Mouse (Mus musculus) adrenal gland (tissue): ENCODE data around the gene Itga5.

Source experiments
- intact Hi-C: fragments of 180-260 bp; cut with DNase I; formaldehyde crosslinking; loops from one replicate; pipeline ENCODE4 v1.15.1; 2025

Gene Itga5

GRCm38 (mm10) chr15:103365471-103366375 lies 840 bp downstream of the Itga5 start:
- intact Hi-C loops: no loop called here

DNA sequence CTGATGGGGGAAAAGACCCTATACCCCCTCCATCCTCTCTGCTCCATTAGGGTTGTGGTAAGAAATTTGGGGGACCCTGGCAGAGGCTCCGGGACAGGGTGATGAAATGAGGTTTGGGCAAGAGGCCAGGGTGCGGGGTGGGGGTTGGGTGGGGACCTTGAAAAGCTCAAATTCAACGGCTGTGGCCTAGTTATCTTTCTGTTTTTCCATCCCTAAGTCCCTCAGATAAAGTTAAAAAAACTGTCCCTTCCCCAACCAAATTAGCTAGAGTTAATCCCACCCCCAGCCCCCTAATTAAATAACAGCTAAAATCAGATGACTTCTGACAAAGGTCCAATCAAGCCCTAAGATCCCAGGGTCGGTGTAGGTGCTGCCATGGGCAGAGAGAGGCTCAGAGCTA lies 1.8 kb downstream of the Itga5 start:
- intact Hi-C loops: no loop called here

DNA sequence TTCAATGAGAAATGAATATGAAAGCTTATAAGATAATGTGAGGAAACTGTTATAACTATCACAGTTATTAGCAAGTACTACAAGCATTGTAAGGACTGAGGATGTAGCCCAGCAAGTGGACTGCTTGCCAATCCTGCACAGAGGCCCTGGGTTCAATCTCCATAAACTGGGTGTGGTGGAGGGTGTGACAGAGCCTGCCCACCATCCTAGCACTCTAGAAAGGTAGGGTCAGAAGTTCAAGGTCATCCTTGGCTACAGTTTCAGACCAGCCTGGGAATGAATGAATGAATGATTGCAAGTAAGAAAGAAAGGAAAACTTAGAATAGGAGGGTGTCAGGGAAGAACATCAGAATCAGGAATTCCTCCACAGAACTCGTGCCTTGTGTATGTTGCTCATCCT lies 2.8 kb downstream of the Itga5 start:
- intact Hi-C loops: no loop called here

DNA sequence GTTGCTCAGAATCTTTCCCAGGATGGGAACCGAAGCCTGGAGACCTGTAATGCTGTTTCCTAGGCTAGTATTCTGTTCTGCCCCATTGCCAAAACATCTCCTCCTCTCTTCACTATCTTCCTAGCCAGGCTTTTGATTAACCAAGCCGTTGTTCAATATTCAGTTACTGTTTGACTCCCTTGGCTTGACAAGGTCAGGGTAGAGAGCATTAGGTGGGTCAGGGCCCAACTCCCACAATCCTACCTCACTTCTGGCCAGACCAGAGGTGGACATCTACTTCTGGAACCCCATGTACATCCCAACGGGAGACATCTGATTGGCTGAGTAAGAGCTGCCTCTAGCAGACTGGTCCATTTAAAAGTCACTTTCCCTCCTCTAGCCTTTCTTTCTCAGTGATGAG lies 3.6 kb downstream of the Itga5 start:
- intact Hi-C loops: no loop called here

DNA sequence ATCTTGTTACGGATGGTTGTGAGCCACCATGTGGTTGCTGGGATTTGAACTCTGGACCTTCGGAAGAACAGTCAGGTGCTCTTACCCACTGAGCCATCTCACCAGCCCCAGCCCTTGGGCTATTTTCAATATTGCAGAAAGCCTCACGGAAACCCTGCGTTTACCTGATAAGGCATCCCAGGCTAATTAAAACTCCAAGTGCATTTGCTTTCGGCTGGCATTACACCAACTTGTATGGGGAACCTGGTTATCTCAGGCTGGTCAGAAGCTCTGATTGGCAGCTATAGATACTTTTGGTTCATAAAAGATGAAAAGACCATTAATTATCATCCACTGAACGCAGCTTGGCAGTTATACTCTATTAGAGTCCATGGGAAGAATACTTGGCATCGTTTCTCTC lies 4.2 kb downstream of the Itga5 start:
- intact Hi-C loops: no loop called here

DNA sequence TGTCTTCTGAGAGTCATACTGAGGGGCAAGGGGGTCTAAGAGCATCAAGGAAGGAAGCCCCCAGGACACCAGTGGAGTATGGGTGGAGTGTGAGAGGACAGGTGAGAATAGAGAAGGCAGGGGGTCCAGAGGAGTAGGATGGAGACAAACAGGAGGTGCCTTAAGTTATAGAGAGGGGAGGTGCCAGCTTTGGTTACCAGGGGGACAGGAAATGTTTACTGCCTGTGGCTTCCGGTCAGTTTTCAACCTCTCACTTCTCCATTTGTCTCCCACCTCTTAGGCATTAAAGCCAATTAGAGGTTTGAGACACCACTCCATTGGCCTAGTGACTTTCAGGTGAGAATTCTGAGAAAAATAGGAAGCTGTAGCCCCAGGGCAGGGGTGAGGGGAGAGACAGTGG lies 5.3 kb downstream of the Itga5 start:
- intact Hi-C loops: no loop called here

DNA sequence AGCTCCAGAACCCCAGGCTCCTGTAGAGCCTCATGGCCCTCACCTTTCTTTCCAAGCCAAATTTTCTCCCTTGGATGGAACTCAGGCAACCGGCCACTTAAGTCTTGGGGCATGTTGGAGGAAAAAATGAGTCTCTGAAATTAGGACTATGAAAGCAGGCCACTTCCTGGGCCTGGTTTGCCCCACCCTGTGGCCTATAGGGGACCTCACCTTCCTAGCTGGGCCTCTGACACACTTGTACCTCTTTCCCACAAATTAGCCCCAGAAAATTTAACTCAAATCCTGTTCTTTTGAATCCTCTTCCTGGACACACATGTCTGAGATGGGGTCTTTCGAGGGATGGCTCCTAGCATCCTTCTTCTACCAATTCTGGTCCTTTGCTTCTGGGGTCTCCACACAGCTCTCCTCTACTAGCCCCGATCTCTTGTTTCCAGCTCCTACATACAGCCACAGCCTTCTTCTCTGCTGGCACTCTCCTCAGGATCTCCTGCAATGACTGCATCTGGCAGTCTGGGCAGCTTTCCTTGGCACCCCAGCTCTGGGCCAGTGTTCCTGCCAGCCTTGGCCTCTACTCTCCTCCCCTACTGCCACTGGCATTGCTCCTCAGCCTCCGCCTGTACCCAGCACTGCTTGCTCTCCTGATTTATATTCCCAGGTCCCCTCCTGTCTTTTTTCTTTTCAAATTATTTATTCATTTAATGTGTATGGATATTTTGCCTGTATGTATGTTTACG lies 6.5 kb downstream of the Itga5 start:
- intact Hi-C loops: no loop called here

DNA sequence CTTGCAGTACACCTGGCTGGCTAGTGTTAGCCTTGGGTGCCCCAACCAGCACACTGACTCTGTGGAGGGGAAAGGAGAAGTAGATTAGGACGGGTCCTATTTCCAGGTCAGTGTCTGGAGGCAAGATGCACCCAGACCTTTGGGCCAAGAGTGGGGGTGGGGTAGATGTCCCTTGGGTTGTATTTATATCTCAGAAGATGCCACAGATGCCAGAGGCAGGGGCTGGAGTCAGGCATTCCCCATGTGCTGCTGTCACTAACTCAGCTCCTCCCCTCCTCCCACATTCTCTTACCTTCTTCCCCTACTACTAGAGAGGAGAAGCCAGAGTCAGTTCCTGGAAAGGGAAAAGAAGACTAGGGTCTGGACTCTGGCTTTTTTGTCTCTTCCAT lies 7.4 kb downstream of the Itga5 start:
- intact Hi-C loops: no loop called here

DNA sequence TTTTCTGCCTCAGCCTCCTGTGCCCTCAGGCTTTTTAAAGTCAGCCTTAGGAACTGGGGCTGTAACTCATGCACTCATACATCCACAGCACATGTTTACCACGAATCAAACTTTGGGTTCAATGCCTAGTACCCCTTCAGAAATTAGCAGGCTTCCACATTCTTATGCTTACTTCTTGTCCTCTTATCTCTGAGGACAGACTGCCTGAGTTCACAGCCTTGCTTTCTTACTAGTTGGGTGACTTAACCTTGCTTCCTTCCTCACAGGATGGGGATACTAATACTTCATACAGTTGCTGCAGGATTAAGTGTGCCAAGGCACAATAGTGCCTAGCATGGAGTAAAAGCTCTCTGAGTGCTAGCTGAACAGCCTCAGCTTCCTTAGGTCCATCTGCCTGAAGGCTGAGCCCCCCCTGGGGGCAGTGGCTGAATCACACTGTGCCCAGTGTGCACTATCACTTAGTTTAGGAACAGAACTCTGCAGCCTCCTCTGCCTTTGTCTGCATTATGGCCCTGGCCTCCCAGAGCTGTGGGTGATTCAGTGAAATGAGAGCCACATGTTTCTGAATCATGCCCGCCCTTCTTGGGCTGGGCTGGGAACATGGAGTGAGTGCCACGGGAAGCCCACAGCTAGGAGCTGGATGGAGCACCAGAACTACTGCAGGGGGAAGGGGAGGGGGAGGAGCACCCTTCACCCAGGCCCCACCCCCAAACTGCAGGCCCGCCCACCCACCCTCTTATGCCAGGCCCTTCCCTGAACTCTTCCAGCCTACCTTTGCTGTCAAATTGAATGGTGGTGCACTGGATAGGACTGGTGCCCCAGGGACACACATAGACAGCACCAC lies 8.1 kb downstream of the Itga5 start:
- intact Hi-C loops: no loop called here

- intact Hi-C loops: no loop called here
These were observed 8.7 kb downstream of the Itga5 start for GRCm38 (mm10) chr15:103357817-103358216.

- intact Hi-C loops: no loop called here
These were observed 10.4 kb downstream of the Itga5 start for GRCm38 (mm10) chr15:103356130-103356529.

DNA sequence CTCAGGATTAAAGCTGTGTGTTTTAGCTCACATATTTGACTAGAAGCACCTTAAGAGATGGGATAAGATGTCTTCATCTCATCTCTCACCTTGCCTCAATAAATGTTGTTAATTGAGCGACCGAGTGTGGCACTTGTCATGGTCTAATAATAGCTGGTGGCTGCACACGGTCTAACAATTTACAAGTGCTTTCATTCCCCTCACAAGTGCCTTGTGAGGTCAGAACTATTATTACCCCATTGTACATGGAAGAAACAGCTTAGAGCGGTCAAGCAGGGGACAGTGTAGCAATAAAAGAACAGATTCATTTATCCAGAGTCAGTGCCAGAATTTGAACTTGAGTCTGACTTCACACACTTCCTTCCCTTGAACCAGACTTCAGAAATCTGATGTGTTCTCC lies 11.1 kb downstream of the Itga5 start:
- intact Hi-C loops: no loop called here

GRCm38 (mm10) chr15:103354690-103355089 lies 11.9 kb downstream of the Itga5 start:
- intact Hi-C loops: no loop called here

GRCm38 (mm10) chr15:103353511-103354256 lies 12.9 kb downstream of the Itga5 start:
- intact Hi-C loops: no loop called here

DNA sequence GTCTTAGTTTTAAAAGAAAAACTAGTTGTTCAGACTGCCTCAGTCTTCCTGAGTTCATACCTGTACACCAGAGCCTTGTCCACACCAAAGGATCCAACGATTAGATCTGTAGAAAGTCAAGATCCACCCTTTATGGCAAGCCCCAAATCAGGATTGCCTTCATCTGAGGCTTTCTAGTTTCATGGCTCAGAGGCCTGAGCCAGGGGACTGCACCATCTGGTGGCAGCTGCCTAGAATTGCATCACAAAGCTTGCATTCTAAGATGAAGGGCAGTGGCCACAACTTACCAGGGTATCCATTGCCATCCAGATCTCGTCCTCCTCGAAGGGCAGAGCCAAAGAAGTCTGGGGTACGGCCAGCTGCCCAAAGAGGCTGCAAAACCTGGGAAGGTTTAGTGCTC lies 13.7 kb downstream of the Itga5 start:
- intact Hi-C loops: no loop called here

DNA sequence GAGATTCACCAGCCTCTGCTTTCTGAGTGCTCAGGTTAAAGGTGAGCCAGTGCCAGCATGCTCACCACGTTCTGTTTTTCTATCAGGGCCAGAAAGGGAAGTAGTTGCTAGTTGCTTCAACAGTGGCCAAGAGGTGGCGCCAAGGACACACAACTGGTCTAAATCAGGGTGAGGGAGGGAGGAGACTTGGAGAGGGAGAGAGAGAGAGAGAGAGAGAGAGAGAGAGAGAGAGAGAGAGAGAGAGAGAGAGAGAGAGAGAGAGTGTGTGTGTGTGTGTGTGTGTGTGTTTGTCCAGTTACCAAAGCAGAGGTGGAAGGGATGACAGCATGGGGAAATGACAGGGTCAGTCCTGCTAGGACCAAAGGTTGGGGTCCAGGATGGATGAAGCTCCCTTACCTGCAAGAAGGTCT lies 19.3 kb downstream of the Itga5 start:
- intact Hi-C loops: loop anchor here (2.0 kb wide), 1 partner anchor 42 kb away; no protein-coding TSS in a partner anchor

GRCm38 (mm10) chr15:103345789-103346188 lies 20.8 kb downstream of the Itga5 start:
- intact Hi-C loops: loop anchor here (2.0 kb wide), 1 partner anchor 43 kb away; no protein-coding TSS in a partner anchor

DNA sequence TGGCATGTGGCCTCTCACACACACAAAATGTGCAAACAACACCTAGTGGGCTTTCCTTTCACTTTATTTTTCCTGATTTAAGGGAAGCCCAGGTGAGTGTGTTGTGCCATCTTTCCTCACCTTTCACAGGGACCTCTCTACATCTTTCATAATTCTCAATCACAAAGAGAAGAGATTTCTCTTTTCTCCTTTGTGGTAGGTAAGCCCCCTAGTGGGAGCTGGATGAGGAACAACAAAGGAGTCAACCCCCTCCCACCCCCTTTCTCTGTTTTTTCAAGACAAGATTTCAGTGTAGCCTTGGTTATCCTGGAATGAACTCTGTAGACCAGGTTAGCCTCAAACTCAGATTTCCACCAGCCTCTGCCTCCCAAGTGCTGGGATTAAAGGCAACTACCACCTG lies 23.0 kb downstream of the Itga5 start:
- intact Hi-C loops: no loop called here

GRCm38 (mm10) chr15:103343008-103343407 lies 23.6 kb downstream of the Itga5 start:
- intact Hi-C loops: no loop called here

DNA sequence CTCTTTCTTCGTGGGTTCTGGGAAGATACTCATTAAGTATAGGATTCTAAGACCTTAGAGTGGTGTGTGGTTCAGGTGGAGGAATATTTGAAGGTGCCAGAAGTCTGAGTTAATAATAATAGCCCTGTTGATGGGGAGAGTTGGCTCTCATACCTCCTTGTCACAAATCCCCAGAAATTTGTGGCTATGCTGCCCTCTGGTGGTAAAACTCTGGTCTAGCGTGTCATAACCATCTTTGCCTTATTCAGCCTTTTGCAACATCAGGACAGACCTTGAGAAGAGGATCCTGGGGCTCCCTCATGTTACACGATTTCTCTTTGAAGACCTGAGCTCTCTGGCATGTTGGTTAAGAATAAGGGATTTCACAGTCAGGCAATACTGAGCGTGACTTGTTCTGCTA lies 24.1 kb downstream of the Itga5 start:
- intact Hi-C loops: no loop called here

GRCm38 (mm10) chr15:103341547-103341946 lies 25.0 kb downstream of the Itga5 start:
- intact Hi-C loops: no loop called here
